Mouse (Mus musculus): ENCODE results near the gene Pbld2.

Pbld2 gene

DNA sequence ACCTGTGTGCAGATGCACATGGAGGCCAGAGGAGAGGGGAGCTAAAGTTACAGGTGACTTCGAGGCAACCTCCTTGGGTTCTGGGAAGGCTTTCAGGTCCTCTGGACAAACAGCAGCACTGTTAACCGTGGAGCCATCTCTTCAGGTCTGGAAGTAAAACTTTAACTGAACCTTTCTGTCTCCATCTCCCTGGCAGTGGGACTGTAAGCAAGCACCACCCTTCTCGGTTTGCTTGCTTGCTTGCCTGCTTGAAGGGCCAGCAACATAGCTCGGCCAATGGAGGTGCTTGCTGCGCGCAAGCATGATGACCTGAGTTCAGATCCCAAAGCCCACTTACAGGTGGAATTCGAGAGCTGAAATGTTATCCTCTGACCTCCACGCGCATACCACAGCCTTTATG, 40.4 kb downstream of the Pbld2 start:
- DNase-seq, result no peak

DNA sequence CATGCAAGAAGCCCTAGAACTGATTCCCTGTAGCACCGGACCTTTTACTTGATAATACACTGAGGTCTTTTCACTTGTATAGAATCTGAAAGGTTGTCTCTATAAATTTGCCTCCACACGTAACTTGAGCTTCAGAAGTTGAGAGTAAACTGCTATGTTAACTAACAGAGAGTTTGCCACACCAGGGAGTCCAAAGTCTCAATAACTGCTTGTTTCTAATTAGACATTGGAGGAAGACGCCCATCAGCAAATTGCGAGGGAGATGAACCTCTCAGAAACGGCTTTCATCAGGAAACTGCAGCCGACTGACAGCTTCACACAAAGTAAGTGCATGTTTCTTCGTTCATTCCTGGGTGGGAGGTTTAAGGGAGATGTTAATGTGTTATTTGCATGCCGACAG, 41.4 kb downstream of the Pbld2 start:
- DNase-seq, result no peak

DNA sequence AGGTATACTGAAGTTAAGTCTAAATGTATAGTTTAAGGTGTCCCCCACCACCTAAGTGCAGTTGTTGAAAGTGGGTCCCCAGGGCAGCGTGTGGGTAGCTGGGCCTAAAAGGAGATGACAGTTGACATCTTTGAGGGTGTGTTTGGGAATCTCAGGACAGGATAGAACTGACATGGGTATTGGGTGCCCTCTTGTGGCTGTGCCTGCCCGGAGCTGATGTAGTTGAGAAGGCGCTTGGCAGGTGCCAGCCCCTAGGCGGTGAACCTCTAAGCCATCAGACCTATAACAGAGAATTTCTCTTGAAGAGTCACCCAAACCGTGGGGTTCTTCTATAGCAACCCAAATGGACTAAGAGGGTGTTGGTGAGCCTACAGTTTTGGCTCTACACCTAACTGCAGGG, 41.9 kb downstream of the Pbld2 start:
- DNase-seq, result peak; percentile 82

DNA sequence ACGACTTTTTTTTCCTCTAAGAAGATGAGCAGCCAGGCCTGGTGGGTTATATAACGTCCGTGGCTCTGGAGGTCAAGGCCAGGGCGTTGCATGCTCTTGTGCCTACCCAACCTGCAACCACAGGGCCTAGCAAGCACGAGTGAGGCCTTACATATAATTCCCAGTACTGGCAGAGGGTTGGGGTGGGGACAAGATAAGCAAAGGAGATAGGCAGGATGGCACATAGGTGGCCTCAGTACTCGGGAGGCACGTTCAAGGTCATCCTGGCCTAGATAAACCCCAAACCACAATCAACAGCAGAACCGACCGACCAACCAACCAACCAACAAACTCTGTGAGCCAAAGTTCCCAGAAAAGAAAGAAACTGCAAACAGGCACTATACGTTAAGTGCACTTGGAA, 62.2 kb downstream of the Pbld2 start:
- DNase-seq, result no peak

DNA sequence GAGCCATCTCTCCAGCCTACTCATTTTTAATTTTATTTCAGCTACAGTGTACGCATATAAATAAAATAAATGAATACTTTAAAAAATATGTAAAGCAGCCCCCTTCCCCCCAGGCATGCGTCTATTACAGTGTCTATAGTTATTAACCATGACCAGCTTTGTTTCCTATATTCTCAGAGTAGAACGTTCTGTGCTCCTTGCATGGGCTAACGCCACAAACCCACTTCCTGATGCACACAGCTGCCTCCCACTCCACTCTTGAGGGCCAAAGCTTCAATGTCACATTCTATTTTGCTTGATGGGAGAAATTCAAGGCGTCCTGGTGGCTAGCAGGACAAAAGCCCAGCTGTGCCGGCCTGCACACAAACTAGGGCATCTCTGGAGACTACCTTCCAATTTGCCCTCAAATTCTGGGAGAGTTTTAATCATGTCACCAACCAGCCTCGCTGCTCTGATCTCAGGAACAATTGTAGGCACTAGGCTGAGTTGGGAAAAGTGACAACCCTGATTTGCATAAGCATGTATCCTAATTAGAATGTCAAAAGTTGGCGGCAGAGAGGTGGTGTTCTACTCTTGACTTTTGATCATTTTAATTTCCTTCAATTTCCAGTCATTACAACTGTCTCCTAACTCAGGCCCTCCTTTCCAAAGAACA, 65.1 kb downstream of the Pbld2 start:
- DNase-seq, result no peak

DNA sequence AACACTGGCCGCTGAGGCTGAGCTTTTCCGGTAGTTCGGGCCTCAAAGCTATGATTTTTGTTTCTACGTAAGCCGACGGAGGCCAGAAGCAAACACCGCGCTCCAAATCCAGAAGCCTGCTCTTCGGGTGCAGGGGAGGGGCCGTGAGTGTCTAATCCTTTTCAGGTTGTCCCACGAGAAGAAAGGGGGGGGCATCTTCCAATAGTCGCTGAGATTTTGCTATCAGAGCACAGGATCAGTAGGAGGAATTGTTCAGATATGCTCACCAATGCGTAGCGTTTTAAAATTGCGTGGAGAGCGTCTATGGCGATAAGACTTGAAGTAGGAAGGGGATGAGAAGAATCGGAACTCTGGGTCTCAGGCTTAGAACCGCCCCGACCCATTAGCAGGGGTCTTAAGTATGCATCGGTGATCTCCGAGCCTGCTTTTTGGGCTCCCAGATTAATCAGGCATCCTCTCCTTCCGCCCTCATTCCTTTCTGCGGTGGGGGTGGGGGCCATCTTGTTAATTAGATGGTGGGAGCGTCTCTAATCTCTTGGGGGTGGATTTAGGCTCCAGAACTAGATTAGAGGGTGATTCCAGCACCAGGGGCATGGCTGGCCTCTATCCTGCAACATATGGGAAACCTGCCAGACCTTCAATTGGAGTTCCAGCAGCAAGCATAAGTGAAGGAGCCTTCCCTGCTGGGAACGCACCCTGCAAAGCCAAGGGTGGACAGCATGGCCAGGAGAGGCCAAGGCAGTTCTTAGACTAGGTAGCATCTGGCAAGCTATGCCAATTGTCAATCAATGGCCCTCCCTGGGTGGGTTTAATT, 65.8 kb downstream of the Pbld2 start:
- peak; percentile 31 for DNase-seq

DNA sequence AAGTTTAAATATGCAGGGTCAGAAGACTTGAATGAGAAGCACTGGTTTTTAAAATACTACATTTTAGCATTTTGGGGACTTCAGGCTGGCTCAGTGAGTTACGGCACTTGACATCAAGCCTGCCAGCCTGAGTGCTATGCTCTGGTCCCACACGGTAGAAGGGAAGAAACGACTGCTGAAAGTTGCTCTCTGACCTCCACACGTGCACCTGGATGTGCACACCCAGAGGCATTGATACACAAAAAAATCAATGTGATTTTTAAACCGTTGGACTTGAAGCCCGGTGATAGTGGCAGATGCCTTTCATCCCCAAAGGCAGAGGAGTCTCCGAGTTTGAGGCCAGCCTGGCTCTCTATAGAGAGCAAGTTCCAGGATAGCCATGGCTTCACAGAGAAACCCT, 67.8 kb downstream of the Pbld2 start:
- no peak for DNase-seq

DNA sequence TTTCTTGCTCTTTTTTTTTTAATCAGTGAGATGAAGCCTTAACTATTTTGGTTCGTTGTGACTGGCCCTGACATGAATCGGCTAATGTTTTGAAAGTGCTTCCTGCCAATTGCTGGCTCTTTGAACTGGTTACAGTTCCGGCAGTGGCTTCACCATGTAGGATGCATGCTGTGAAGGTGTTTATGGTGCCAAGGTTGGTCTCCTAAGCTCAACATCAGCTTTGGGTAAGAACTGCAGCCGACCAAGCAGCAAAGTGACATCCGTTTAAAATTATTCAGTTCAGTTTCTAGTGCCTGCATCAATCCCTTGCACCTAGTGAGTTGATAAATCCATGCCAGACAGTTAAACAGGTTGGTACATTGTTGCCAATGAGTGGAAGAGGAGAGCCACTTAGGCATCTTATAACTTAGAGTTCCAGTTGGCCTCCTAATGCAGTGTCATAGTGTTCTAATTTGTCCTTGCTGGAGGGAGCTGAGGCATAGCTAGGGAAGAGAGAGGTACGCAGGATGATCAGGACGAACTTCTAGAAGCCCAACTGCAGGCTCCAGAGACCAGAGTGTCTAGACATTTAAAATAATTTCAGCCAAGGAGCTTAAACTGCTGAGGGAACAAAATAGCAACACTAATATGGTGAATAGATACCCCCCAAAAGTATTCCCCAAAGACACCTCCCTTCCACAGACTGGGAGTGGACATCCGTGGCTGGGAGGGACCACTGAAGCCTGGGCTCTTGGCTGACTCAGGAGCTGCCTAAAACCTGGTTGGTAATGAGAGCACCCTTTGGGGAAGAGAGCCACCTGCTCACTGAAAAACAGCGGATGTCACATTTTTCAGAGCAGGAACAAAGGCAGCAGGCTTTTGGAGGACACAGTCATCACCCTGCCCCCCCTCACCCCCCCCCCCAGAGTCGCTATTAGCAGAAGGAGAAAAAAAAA, 68.8 kb downstream of the Pbld2 start:
- no peak for DNase-seq

DNA sequence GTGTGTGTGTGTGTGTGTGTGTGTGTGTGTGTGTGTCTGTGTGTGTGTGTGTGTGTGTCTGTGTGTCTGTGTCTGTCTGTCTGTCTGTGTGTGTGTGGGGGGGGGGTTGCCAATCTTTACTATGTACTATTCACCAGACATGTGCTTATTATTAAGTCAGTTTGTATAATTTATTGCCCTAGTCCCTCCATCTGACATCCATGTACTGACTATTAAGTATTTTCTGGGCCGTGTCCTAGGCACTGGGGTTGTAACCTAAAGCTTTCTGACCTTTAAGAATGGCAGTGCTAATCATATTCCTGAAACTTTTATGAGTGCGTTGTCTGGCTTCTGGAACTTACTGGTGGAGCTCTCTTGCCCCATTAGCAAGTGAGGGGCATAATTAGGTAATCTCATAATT, 72.6 kb downstream of the Pbld2 start:
- DNase-seq, result no peak

DNA sequence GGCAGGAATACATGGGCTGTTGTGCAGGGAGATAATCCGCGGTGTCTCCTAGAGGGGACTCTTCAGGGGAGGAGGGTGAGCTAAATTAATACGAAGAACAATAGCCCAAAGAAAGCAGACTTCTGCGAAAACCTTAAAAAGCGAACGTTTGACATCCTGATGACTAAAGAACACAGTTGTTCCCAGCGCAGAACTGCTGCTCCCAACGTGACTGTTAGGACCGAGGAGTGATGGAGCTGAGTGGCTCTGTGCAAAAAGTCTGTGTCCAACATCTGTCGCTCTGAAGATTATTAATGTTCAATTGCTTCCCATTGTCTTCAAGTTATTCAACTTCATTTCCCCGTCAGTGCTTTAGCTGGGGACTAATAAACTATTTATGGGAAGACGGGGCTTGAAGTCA, 74.1 kb downstream of the Pbld2 start:
- DNase-seq, result no peak

DNA sequence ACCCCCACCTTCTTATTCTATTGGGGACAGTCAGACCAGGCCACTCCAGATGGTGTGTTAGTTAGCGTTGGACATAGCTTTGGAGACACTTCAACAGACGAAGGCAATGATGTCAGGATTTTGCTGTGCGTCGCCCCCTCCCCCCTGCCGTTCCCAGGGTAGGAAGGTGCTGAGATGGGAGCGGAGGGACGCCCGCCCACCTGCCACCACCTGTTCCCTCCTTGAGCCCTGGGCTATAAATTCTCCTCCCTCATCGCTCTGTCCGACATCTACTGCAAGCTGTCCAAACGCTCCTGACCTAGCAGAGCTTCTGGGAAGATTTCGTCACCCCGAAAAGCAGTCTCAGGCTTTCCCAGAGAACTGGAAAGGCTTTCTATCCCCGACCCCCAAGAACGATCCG, 75.4 kb downstream of the Pbld2 start, which contains the start of gene Atoh7:
Gene Atoh7, plus strand, starts transcription at position 131 of the 400 bp plus-strand sequence.
- peak; percentile 65 for DNase-seq

DNA sequence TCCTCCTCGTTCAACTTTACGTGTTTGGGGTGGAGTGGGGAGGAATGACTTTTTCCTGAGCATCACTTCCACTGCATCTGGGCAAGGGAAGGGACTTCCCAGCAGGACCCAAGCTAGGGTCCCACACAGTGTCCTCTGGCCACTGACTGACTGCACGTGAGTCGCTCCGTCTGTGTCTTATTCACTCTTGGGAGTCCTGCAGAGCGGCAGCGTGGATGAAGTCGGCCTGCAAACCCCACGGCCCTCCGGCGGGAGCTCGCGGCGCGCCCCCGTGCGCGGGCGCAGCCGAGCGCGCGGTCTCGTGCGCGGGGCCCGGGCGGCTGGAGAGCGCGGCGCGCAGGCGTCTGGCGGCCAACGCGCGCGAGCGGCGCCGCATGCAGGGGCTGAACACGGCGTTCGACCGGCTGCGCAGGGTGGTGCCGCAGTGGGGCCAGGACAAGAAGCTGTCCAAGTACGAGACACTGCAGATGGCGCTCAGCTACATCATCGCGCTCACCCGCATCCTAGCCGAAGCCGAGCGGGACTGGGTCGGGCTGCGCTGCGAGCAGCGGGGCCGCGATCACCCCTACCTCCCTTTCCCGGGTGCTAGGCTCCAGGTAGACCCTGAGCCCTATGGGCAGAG, 75.9 kb downstream of the Pbld2 start:
- DNase-seq, result peak; percentile 83

DNA sequence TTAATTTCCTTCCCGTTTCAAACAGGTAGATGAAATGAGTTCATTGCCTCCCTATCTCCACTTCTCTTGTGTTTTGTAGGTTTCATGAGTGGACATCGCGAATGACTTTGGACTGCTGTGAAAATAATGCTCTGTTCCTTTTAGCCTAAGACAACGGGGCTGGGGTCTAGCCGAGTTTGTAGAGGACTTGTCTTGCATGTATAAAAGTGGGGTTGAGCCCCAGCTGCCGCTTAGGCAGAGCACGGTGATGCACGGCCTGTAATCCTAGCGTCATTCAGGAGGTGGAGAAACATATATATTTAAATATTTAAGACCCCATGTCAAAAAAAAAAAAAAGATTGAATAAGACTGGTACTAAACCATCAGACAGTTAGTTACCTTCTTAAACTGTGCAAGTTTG, 76.5 kb downstream of the Pbld2 start:
- no peak for DNase-seq
